Mouse (Mus musculus): ENCODE data around the gene Usp24. TPM values are rescaled to one million over a fixed set of nuclear protein-coding genes. Genes with fewer than 3 reads are reported as not detected.
"Not testable (repeated sequence)": the region's sequence is repeated elsewhere in the genome, so short reads cannot be mapped to it uniquely, and the experiment has no call there.

The Usp24 gene
- total RNA-seq, 2 experiments from 2014 or later, result 50.5 to 52.6 TPM

DNA sequence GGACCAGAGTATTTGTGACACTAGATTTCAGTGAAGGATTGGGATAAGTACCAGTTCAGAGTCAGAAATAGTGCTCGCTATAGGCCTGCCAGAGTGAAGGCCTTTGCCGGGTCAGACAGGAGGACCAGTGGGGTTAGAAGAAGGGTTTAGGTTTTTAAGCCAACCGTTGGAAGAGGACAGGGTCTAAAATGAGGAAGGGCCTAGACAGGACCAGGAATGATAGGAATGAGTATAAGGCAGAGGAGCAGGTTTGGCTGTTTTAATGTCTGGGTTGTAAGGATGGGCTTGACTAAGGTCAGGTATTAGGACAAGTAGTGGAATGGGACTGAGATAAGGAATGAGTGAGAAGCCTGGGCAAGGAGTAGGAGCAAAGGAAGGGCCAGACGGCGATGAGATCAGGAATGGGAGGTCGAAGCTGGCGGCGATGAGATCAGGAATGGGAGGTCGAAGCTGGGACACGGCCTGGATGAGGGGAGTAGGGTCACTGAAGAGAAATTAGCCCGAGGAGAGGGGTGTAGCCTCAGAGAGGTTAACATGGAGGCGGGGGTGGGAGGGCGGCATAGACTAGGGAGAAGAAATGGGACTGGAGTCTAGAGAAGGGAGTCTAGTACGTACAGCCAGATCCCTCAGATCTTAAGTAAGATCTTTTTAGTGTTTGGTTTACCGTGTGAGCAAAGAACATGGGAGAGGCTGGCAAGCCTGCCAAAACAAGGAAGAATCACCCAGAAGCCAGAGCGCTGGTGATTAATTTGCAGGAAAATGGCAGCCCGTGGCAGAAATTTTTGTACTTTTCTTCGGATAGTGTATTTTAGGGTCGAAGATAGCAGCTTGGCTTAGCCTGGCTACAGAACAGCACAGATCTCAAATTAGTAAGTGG is 1.4 kb downstream of the Usp24 start:
- no peak for DNase-seq
- intact Hi-C loops (cut with DNase I), result loop anchor here (5.0 kb wide), 1 partner anchor 55 kb away; no protein-coding TSS in a partner anchor

DNA sequence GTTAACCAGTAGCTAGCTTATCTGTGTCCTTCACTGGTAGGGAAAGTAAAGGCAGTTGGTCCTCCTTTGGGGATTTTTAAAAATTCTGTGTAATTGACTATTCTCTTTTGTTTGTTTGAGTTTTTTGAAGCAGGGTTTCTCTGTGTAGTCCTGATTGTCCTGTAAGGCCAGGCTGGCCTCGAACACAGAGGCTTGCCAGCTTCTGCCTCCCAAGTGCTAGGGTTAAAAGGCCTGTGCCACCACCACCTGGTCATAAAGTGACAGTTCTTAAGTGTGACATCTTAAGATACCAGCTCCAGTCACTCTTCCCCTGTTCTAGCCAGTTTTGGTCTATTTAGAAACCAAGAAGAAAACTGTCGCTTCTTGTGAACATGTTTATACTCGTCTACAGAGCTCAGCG is 2.2 kb downstream of the Usp24 start:
- no peak for DNase-seq
- intact Hi-C loops (cut with DNase I), result loop anchor here (5.0 kb wide), 1 partner anchor 56 kb away; no protein-coding TSS in a partner anchor

DNA sequence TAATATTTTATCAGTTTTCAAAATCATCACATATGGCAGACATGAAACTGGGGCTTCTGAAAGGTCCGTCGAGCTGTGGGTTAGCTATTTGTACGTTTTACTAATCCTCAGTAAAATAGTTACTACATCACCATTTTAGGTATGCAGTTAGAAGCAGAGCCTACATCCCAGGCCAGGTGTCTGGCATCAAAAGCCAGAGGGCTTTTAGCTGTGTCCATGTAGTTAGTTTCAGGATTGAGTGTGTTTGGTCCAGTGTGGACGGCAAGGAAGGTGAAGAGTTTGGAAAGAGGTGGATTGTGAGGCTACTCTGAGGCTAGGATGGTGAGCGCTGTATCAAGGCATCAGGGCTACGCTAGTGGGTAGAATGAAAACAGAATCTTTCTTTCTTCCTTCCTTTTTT is 3.0 kb downstream of the Usp24 start:
- DNase-seq, result no peak
- intact Hi-C loops (cut with DNase I), result loop anchor here (5.0 kb wide), 1 partner anchor 57 kb away; no protein-coding TSS in a partner anchor

DNA sequence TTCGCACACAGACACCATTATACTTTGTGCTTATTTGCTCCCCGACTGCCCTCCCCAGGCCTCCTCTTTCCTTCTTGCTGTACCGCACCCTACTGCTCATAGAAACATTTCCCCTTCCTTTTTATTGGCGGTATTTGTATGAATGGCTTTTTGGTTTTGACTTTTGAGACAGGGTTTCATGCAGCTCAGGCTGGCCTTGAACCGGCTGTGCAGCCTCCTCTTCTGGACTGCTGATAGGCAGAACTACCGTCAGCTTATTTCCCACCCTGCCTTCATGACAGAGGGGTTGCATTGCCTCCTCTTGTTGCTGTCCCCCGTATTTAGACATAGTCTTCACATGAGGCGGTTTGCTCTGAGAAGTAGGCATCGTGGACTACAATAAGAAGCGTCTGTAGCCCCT is 6.8 kb downstream of the Usp24 start:
- intact Hi-C loops (cut with DNase I), result no loop called here
- DNase-seq, result no peak

DNA sequence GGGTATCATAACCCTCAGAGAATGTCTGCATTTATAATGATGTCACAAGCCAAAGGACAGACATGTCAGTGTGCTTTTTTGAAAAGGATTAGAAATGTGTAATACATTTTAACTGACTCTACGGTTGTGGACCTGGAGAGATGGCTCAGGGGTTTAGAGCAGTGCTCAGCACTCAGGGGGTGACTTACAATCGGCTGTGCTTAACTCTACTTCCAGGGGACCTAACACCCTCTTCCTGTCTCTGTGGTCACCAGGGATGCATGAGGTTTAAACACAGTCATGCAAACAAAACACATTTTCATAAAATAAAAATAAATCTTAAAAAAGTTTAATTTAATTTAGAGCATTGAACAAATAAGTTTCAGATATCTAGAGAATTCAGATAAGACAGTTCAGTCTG is 7.3 kb downstream of the Usp24 start:
- no peak for DNase-seq
- intact Hi-C loops (cut with DNase I), result no loop called here

DNA sequence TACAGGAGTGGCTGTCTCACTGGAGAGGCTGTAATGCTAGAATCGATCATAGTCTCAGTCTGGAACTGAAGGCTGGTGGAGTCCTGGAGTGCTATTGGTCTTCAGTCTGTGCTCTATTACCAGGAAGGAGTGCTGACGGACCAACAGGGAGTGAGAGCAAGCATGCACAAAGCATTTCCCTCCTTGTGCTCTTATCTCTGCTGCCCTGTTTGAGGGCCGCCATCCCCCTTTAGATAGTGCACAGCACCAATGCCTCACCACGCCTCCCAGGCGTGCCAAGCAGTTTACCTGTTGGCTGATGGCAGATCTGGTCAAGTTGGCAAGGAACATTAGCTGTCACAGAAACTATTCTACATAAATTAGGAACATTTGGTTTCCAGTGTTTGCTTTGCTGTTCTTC is 11.4 kb downstream of the Usp24 start:
- intact Hi-C loops (cut with DNase I), result no loop called here
- no peak for DNase-seq

DNA sequence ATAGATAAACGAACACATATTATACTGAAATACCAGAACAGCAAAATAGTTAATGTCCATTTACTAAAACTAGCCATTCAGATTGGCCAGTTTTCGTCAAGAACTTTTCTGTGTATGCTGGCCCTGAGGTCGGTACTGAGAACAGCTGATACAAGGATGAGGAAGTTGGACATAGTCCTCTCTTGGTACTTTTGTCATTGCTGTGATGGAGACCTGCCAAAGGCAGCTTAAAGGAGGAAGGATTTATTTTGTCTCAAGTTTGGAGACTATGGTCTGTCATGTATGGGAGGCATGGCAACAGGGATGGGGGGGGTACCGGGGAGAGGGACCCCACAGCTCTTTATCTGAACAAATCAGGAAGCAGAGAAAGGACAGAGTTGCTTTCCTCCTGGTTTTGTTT is 12.7 kb downstream of the Usp24 start:
- no peak for DNase-seq
- intact Hi-C loops (cut with DNase I), result no loop called here

DNA sequence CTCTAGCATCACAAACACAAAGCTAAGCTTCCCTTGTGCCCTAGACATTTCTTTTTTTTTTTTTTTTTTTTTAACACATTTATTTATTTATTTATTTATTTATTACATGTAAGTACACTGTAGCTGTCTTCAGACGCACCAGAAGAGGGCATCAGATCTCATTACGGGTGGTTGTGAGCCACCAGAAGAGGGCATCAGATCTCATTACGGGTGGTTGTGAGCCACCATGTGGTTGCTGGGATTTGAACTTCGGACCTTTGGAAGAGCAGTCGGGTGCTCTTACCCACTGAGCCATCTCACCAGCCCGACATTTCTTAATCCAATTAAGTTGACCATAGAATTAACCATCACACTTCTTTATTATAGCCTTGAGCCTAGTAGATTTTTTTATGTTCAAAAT is 13.2 kb downstream of the Usp24 start:
- DNase-seq; intact Hi-C loops (cut with DNase I): not testable (repeated sequence)

DNA sequence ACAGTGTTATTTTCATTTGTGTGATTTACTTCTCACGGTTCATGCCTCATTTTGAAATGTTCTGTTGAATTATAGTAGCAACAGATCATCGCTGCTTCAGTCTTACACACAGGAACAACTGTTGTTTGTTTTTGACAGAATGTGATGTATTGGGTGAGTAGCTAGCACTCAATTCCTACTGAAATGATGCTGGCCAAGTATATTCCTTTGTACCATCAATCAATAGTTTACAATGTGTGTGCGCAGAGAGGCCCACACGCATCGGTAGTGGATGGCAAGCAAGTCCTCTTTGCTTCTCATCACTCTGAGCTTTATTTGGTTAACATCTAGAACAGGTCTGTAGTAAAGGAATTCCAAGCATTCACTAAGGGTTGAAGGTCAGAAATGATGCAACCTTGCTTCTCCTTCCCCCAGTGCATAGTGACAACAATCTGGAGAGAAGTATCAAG is 14.4 kb downstream of the Usp24 start:
- no peak for DNase-seq
- intact Hi-C loops (cut with DNase I), result no loop called here

DNA sequence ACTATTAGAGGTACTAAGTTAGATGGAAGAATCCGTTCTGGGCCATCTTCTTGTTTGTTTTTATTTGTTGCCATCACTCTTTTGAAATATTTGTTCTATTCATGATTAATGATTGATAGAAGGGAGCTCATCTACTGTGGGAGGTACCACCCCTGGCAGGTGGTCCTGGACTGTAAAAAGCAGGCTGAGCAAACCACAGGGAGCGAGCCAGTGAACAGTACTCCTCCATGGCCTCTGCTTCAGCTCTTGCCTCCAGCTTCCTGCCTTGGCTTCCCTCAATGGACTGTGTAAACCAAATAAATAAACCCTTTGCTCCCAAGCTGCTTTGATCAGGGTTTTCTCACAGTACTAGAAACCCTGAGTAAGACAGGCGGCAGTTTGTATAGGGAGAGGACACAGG is 17.1 kb downstream of the Usp24 start:
- no peak for DNase-seq
- intact Hi-C loops (cut with DNase I), result no loop called here

DNA sequence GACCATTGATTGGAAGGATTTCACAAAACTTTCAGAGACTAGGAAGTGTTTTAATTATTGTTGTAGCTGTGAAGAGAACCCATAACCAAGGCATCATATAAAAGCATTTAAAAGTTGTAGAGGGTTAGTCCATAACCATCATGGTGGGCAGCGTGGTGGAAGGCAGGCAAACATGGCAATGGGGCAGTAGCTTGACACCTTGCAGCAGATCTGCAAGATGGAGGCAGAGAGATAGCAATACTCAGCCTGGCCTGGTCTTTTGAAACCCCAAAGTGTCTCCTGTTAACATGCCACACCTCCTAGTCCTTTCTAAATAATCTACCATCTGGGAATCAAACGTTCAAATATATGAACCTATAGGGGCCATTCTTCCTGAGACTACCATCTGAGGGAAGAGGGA is 17.6 kb downstream of the Usp24 start:
- intact Hi-C loops (cut with DNase I), result no loop called here

DNA sequence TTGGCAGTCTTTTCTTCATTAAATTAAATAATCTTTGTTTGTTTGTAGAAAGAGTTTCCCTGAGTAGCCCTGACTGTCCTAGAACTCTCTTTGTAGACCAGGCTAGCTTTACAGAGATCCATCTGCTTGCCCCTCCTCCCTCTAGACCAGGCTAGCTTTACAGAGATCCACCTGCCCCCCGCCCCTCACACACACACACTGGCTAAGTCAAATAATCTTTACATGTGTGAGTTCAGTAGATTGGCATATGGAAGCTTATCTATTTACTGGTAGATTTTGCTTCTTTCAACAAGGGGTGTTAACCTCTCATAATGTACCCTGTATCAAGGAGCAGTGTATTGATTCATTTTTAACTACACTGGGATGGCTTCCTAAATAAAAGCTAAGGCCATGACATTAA is 19.8 kb downstream of the Usp24 start:
- intact Hi-C loops (cut with DNase I), result no loop called here
- DNase-seq, result no peak

More for the DNA sequence above, 17.6 kb downstream of the Usp24 start:
- DNase-seq, result no peak

DNA sequence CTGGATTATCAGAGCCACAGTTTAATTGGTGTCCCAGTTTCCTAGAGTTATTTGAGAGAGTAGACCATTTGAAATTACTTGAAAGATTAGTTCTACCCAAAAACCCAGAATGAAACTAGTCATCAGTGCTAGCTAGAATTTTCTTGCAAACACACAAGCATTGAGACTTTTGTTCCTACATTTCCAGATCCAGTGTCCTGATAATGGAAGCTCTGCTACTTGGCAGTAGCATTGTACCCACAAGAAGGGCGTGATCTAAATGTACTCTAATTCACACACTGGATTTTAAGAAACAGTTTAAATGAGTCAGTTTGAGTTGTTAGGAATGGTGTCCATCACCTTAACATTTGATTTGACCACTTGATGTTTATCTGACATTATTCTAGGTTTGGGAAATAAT is 31.7 kb downstream of the Usp24 start:
- DNase-seq, result no peak
- intact Hi-C loops (cut with DNase I), result no loop called here

DNA sequence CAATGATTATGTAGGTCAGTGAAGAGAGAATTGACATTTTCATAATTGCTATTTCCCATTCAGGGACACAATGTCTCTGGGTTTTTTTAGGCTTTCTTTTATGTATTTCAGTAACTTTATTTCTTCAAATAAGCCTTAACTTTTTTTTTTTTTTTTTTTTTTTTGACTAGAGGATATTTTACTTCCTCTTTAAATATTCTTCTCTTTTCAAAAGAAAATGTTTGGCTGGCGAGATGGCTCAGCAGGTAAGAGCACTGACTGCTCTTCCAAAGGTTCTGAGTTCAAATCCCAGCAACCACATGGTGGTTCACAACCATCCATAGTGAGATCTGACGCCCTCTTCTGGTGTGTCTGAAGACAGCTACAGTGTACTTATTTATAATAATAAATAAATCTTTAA is 39.0 kb downstream of the Usp24 start:
- DNase-seq; intact Hi-C loops (cut with DNase I): not testable (repeated sequence)

DNA sequence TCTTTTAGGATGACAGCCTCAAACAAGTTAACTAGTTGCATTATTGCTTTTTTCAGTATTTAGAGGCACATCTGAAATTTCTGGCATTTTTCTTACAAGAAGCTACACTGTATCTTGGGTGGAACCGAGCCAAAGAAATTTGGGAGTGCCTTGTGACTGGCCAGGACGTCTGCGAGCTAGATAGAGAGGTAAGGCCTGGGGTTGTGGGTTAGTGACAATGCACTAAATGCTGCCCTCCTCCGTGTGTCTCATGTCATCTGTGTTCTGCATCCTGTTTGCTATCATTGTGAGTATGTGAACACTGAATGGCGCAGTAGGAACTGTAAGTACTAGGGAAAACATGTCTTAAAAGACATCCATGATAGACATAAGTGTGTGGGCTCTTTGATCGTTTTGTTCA is 54.0 kb downstream of the Usp24 start:
- intact Hi-C loops (cut with DNase I), result loop anchor here (10.0 kb wide), 1 partner anchor 245 kb away; no protein-coding TSS in a partner anchor

DNA sequence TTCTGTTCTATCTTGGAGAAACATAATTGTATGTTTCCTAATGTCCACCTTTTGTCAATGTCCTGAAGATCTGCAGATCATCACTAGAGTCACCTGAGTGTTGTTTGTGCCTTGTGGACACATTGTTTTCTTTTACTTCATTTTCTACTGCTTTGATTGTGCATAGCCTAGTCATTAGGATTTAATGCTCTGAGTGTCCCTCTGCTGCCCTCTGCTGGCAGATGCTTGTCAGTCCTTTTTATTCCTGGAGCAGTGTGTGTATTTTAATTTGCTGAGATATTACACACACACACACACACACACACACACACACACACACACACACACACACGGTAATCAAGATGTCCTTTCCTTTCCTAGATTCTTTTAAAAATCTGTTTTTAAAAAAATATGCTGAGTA is 59.8 kb downstream of the Usp24 start:
- intact Hi-C loops (cut with DNase I), result loop anchor here (1.0 to 10.0 kb wide), 2 partner anchors 148 to 251 kb away; no protein-coding TSS in a partner anchor
- DNase-seq, result peak; percentile 69 to 75

More for the DNA sequence above, 54.0 kb downstream of the Usp24 start:
- DNase-seq, result no peak

DNA sequence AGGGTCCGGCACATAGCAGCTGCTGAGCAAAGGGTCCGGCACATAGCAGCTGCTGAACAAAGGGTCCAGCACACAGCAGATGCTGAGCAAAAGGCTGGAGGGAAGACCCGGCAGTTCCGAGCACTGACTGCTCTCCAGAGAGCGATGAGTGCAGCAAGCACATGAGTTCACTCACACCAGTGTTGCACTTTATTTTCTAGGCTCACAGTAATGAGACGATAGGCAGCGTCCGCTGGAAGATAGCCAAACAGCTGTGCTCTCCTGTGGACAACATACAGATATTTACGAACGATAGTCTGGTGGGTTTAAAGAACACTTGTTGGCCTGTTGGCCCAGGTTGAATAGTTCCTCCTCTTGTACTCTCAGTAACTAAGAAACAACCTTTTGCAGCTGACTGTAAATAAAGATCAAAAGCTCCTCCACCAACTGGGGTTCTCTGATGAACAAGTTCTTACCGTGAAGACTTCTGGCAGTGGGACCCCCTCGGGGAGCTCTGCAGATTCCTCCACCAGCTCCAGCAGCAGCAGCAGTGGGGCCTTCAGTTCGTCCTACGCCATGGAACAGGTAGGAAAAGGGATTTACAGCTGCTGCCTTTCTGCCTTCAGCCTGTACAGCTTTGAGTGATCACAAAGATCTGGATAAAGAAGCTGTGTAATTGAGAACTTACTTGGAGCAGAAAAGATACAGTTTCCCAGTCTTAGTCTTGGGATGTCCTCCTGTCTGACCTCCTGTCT is 63.0 kb downstream of the Usp24 start:
- intact Hi-C loops (cut with DNase I), result loop anchor here (10.0 kb wide), 1 partner anchor 254 kb away; no protein-coding TSS in a partner anchor
- DNase-seq, result no peak

DNA sequence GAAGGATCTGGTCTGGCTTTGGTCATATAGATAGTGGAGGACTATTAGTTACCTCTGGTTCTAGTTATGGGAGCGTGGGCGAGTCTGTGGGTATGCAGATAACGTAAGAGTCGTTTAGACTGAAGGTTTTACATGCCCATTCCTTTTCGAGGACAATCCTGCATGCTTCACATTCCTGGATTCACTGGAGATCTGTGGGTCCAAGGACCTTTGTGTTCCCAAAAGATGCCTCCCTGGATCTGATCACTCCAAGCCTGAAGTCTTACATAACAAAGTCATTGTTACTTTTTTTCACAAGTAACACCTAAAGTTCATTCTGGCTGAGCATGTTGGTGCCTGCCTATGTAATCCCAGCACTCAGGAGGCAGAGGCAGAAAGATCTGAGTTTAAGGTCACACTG is 65.1 kb downstream of the Usp24 start:
- no peak for DNase-seq
- intact Hi-C loops (cut with DNase I), result no loop called here

DNA sequence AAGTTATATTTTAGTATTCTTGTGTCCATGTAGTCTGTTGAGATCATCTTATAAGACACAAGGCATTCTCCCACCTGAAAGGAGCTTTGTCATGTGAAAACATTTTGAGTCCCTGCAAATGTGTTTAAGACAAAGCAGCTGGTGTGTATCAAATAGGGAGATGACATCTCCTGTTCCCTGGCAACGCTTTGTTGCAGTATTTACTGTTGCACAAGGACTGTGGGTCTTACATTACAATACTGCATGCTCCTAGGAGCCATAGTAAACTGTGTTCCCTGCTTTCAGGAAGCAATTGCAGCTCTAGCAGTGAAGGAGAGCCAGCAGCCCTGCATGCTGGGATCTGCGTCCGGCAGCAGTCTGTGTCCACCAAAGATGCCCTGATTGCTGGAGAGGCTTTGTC is 73.9 kb downstream of the Usp24 start:
- intact Hi-C loops (cut with DNase I), result no loop called here
- no peak for DNase-seq

DNA sequence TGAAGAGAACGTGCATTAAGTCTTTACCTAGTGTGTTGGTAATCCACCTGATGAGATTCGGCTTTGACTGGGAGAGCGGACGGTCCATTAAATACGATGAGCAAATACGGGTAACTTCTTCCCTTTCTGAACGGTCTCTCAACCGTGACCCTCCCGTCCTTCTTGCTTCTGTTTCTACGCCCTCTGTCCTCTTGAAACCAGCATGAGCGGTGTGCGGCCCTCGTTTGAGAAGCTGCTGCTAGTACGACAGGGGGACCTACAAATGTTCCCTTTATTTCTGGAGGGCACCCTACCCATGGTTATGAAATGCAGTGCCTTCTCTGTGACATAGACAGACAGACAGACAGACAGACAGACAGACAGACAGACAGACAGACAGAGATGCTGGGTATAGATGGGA is 93.6 kb downstream of the Usp24 start:
- DNase-seq, result no peak
- intact Hi-C loops (cut with DNase I), result no loop called here

DNA sequence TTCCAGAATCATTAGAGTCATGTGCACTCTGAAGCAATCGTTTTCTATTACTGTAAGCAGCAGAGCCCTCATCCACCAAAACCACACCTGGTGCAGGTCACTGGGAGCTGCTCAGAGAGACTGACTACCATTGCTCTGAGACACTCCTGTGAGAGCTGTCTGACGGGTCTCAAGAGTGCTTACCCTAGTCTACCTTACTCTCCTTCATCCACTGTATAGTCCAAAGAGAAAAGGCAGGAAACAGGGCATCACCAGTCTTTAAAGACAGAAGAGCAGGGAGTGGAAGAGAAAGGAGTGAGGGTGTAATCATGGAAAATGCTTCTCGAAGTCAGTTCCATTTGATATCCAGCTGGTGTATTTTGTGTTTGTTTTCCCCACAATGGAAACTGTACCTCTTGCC is 103.2 kb downstream of the Usp24 start:
- intact Hi-C loops (cut with DNase I), result no loop called here
- DNase-seq, result no peak

Measured in gastrocnemius, postnatal 36 days (tissue).